Mouse (Mus musculus): Measurements from ENCODE around the gene Meis1. TPM values are rescaled to one million over a fixed set of nuclear protein-coding genes. Genes with fewer than 3 reads are reported as not detected.

Meis1 gene
- polyA plus RNA-seq, 1 experiment from 2014 or later: 34.6 TPM

GRCm38 (mm10) chr11:18897250-18897649, 121.5 kb downstream of the Meis1 start:
- H3K36me3 ChIP-seq (ENCODE audit: control insufficient read depth, insufficient read depth, low read length): no peaks in the 10 kb centered on the region
- no peak overlapping the region for H3K4me2 ChIP-seq (ENCODE audit: low read length)
- no peak for ATAC-seq
- no peaks in the 10 kb centered on the region for H3K27me3 ChIP-seq (ENCODE audit: control insufficient read depth, insufficient read depth, low read depth, low read length)
- H3K9me3 ChIP-seq (replicated peaks; ENCODE audit: control insufficient read depth, low read length, poor library complexity, severe bottlenecking): no peaks in the 10 kb centered on the region
- WGBS: 93% methylated on average over 2 of the region's 2 CpGs
- H3K4me1 ChIP-seq (ENCODE audit: control insufficient read depth, insufficient read depth, low read length): no peaks in the 10 kb centered on the region
- H3K9ac ChIP-seq (ENCODE audit: low read depth, low read length): no peak overlapping the region
- no peak overlapping the region for H3K4me3 ChIP-seq (ENCODE audit: low read depth, low read length)
- H3K27ac ChIP-seq (ENCODE audit: low read length): no peak overlapping the region

GRCm38 (mm10) chr11:18892470-18892869, 126.3 kb downstream of the Meis1 start:
- Histone ChIP-seq H3K4me3 (ENCODE audit: low read depth, low read length) (no peak overlapping the region), H3K36me3 (ENCODE audit: control insufficient read depth, insufficient read depth, low read length) (no peaks in the 10 kb centered on the region), H3K4me2 (ENCODE audit: low read length) (no peak overlapping the region), H3K9me3 (replicated peaks; ENCODE audit: control insufficient read depth, low read length, poor library complexity, severe bottlenecking) (no peaks in the 10 kb centered on the region), H3K27ac (ENCODE audit: low read length) (no peak overlapping the region), H3K27me3 (ENCODE audit: control insufficient read depth, insufficient read depth, low read depth, low read length) (no peaks in the 10 kb centered on the region), H3K9ac (ENCODE audit: low read depth, low read length) (no peak overlapping the region), H3K4me1 (ENCODE audit: control insufficient read depth, insufficient read depth, low read length) (no peaks in the 10 kb centered on the region)
- 83% methylated on average over 2 of the region's 2 CpGs for WGBS
- ATAC-seq: no peak

- H3K36me3 ChIP-seq (ENCODE audit: control insufficient read depth, insufficient read depth, low read length): no peaks in the 10 kb centered on the region
- no peaks in the 10 kb centered on the region for H3K4me1 ChIP-seq (ENCODE audit: control insufficient read depth, insufficient read depth, low read length)
- no peak overlapping the region for H3K4me2 ChIP-seq (ENCODE audit: low read length)
- H3K9me3 ChIP-seq (replicated peaks; ENCODE audit: control insufficient read depth, low read length, poor library complexity, severe bottlenecking): no peaks in the 10 kb centered on the region
- WGBS: 32% methylated on average over 5 of the region's 5 CpGs
- H3K9ac ChIP-seq (ENCODE audit: low read depth, low read length): no peak overlapping the region
- no peaks in the 10 kb centered on the region for H3K27me3 ChIP-seq (ENCODE audit: control insufficient read depth, insufficient read depth, low read depth, low read length)
- no peak overlapping the region for H3K4me3 ChIP-seq (ENCODE audit: low read depth, low read length)
- H3K27ac ChIP-seq (ENCODE audit: low read length): no peak overlapping the region
- no peak for ATAC-seq
These were observed 129.6 kb downstream of the Meis1 start for GRCm38 (mm10) chr11:18889139-18889538.

- H3K27me3 ChIP-seq (ENCODE audit: control insufficient read depth, insufficient read depth, low read depth, low read length): no peaks in the 10 kb centered on the region
- H3K4me1 ChIP-seq (ENCODE audit: control insufficient read depth, insufficient read depth, low read length): peaks cover 4% of the 10 kb centered on the region
- WGBS: 87% methylated on average over 1 of the region's 1 CpGs
- H3K9me3 ChIP-seq (replicated peaks; ENCODE audit: control insufficient read depth, low read length, poor library complexity, severe bottlenecking): no peaks in the 10 kb centered on the region
- H3K9ac ChIP-seq (ENCODE audit: low read depth, low read length): no peak overlapping the region
- no peak for ATAC-seq
- H3K36me3 ChIP-seq (ENCODE audit: control insufficient read depth, insufficient read depth, low read length): no peaks in the 10 kb centered on the region
- H3K27ac ChIP-seq (ENCODE audit: low read length): no peak overlapping the region
- no peak overlapping the region for H3K4me3 ChIP-seq (ENCODE audit: low read depth, low read length)
- no peak overlapping the region for H3K4me2 ChIP-seq (ENCODE audit: low read length)
These were observed 130.1 kb downstream of the Meis1 start for GRCm38 (mm10) chr11:18888651-18889050.

GRCm38 (mm10) chr11:18885729-18886325, 133.0 kb downstream of the Meis1 start:
- no peaks in the 10 kb centered on the region for H3K36me3 ChIP-seq (ENCODE audit: control insufficient read depth, insufficient read depth, low read length)
- H3K27me3 ChIP-seq (ENCODE audit: control insufficient read depth, insufficient read depth, low read depth, low read length): no peaks in the 10 kb centered on the region
- WGBS: 23% methylated on average over 9 of the region's 9 CpGs
- H3K9ac ChIP-seq (ENCODE audit: low read depth, low read length): no peak overlapping the region
- no peak for ATAC-seq
- no peak overlapping the region for H3K4me2 ChIP-seq (ENCODE audit: low read length)
- peaks cover 11% of the 10 kb centered on the region for H3K4me1 ChIP-seq (ENCODE audit: control insufficient read depth, insufficient read depth, low read length)
- no peak overlapping the region for H3K27ac ChIP-seq (ENCODE audit: low read length)
- H3K4me3 ChIP-seq (ENCODE audit: low read depth, low read length): no peak overlapping the region
- no peaks in the 10 kb centered on the region for H3K9me3 ChIP-seq (replicated peaks; ENCODE audit: control insufficient read depth, low read length, poor library complexity, severe bottlenecking)

GRCm38 (mm10) chr11:18885036-18885728, 133.6 kb downstream of the Meis1 start:
- no peaks in the 10 kb centered on the region for H3K9me3 ChIP-seq (replicated peaks; ENCODE audit: control insufficient read depth, low read length, poor library complexity, severe bottlenecking)
- no peak for ATAC-seq
- 26% methylated on average over 6 of the region's 6 CpGs for WGBS
- no peaks in the 10 kb centered on the region for H3K27me3 ChIP-seq (ENCODE audit: control insufficient read depth, insufficient read depth, low read depth, low read length)
- no peaks in the 10 kb centered on the region for H3K36me3 ChIP-seq (ENCODE audit: control insufficient read depth, insufficient read depth, low read length)
- peaks cover 11% of the 10 kb centered on the region for H3K4me1 ChIP-seq (ENCODE audit: control insufficient read depth, insufficient read depth, low read length)
- H3K27ac ChIP-seq (ENCODE audit: low read length): no peak overlapping the region
- H3K9ac ChIP-seq (ENCODE audit: low read depth, low read length): no peak overlapping the region
- H3K4me3 ChIP-seq (ENCODE audit: low read depth, low read length): no peak overlapping the region
- H3K4me2 ChIP-seq (ENCODE audit: low read length): no peak overlapping the region

GRCm38 (mm10) chr11:18883987-18884386, 134.8 kb downstream of the Meis1 start:
- no peak for ATAC-seq
- peak overlapping the region; percentile 42; the same call in 1 of the 2 replicates for H3K27ac ChIP-seq (ENCODE audit: low read length)
- H3K36me3 ChIP-seq (ENCODE audit: control insufficient read depth, insufficient read depth, low read length): no peaks in the 10 kb centered on the region
- H3K4me1 ChIP-seq (ENCODE audit: control insufficient read depth, insufficient read depth, low read length): peaks cover 11% of the 10 kb centered on the region
- H3K9me3 ChIP-seq (replicated peaks; ENCODE audit: control insufficient read depth, low read length, poor library complexity, severe bottlenecking): no peaks in the 10 kb centered on the region
- no peak overlapping the region for H3K4me2 ChIP-seq (ENCODE audit: low read length)
- WGBS: 39% methylated on average over 3 of the region's 3 CpGs
- H3K9ac ChIP-seq (ENCODE audit: low read depth, low read length): no peak overlapping the region
- H3K27me3 ChIP-seq (ENCODE audit: control insufficient read depth, insufficient read depth, low read depth, low read length): no peaks in the 10 kb centered on the region
- no peak overlapping the region for H3K4me3 ChIP-seq (ENCODE audit: low read depth, low read length)

- H3K4me1 ChIP-seq (ENCODE audit: control insufficient read depth, insufficient read depth, low read length): peaks cover 15% of the 10 kb centered on the region
- H3K4me2 ChIP-seq (ENCODE audit: low read length): no peak overlapping the region
- ATAC-seq: peak; percentile 90
- no peaks in the 10 kb centered on the region for H3K27me3 ChIP-seq (ENCODE audit: control insufficient read depth, insufficient read depth, low read depth, low read length)
- no peak overlapping the region for H3K4me3 ChIP-seq (ENCODE audit: low read depth, low read length)
- H3K9ac ChIP-seq (ENCODE audit: low read depth, low read length): no peak overlapping the region
- WGBS: 10% methylated on average over 2 of the region's 2 CpGs
- H3K36me3 ChIP-seq (ENCODE audit: control insufficient read depth, insufficient read depth, low read length): no peaks in the 10 kb centered on the region
- no peaks in the 10 kb centered on the region for H3K9me3 ChIP-seq (replicated peaks; ENCODE audit: control insufficient read depth, low read length, poor library complexity, severe bottlenecking)
- peak overlapping the region; percentile 42; the same call in 1 of the 2 replicates for H3K27ac ChIP-seq (ENCODE audit: low read length)
These were observed 135.3 kb downstream of the Meis1 start for GRCm38 (mm10) chr11:18883507-18883881.

GRCm38 (mm10) chr11:18882747-18883506, 135.9 kb downstream of the Meis1 start:
- no peak overlapping the region for H3K4me2 ChIP-seq (ENCODE audit: low read length)
- no peaks in the 10 kb centered on the region for H3K9me3 ChIP-seq (replicated peaks; ENCODE audit: control insufficient read depth, low read length, poor library complexity, severe bottlenecking)
- peak; percentile 59; the same call in 1 of the 2 replicates for ATAC-seq
- H3K36me3 ChIP-seq (ENCODE audit: control insufficient read depth, insufficient read depth, low read length): no peaks in the 10 kb centered on the region
- WGBS: 37% methylated on average over 3 of the region's 3 CpGs
- no peak overlapping the region for H3K4me3 ChIP-seq (ENCODE audit: low read depth, low read length)
- H3K4me1 ChIP-seq (ENCODE audit: control insufficient read depth, insufficient read depth, low read length): peaks cover 16% of the 10 kb centered on the region
- no peaks in the 10 kb centered on the region for H3K27me3 ChIP-seq (ENCODE audit: control insufficient read depth, insufficient read depth, low read depth, low read length)
- H3K27ac ChIP-seq (ENCODE audit: low read length): peak overlapping the region; percentile 53; the same call in 1 of the 2 replicates
- H3K9ac ChIP-seq (ENCODE audit: low read depth, low read length): no peak overlapping the region
